Mouse (Mus musculus) B cell, adult 2 months (primary cell): ENCODE data around the gene Hsph1.

ENCODE experiments used
- DNase-seq, 2 experiments: peaks; one replicate each; pipeline ENCODE4 v3.0.0; 2022

Hsph1 gene

GRCm38 (mm10) chr5:149585910-149586309 lies 50.3 kb downstream of the Hsph1 start:
- no peak for DNase-seq

- no peak for DNase-seq
These were observed 50.9 kb downstream of the Hsph1 start for GRCm38 (mm10) chr5:149585231-149585630.

GRCm38 (mm10) chr5:149584154-149584655 lies 52.0 kb downstream of the Hsph1 start:
- no peak for DNase-seq

GRCm38 (mm10) chr5:149583507-149583906 lies 52.7 kb downstream of the Hsph1 start:
- no peak for DNase-seq

GRCm38 (mm10) chr5:149582642-149583262 lies 53.4 kb downstream of the Hsph1 start:
- DNase-seq: no peak

GRCm38 (mm10) chr5:149577449-149577848 lies 58.7 kb downstream of the Hsph1 start:
- no peak for DNase-seq

GRCm38 (mm10) chr5:149576977-149577376 lies 59.2 kb downstream of the Hsph1 start:
- DNase-seq: no peak

- no peak for DNase-seq
These were observed 67.2 kb downstream of the Hsph1 start for GRCm38 (mm10) chr5:149568993-149569392.

- DNase-seq: no peak
These were observed 69.2 kb downstream of the Hsph1 start for GRCm38 (mm10) chr5:149566957-149567356.

GRCm38 (mm10) chr5:149566026-149566425 lies 70.2 kb downstream of the Hsph1 start:
- DNase-seq: no peak
